Mouse (Mus musculus): ENCODE results near the gene Slc9a3r1.

Slc9a3r1 gene

GRCm38 (mm10) chr11:115163568-115164150, 518 bp downstream of the Slc9a3r1 start:
- DNase-seq (ENCODE audit: low spot score) = no peak

- DNase-seq (ENCODE audit: low spot score) = no peak
Observed at GRCm38 (mm10) chr11:115164341-115164975, 1.3 kb downstream of the Slc9a3r1 start.

GRCm38 (mm10) chr11:115164976-115165374, 1.8 kb downstream of the Slc9a3r1 start:
- no peak for DNase-seq (ENCODE audit: low spot score)

GRCm38 (mm10) chr11:115166776-115167175, 3.6 kb downstream of the Slc9a3r1 start:
- DNase-seq (ENCODE audit: low spot score) = no peak

- DNase-seq (ENCODE audit: low spot score) = no peak
Observed at GRCm38 (mm10) chr11:115167631-115168249, 4.6 kb downstream of the Slc9a3r1 start.

GRCm38 (mm10) chr11:115169430-115169829, 6.3 kb downstream of the Slc9a3r1 start:
- DNase-seq (ENCODE audit: low spot score) = no peak

- DNase-seq (ENCODE audit: low spot score) = no peak
Observed at GRCm38 (mm10) chr11:115171125-115171524, 8.0 kb downstream of the Slc9a3r1 start.

- no peak for DNase-seq (ENCODE audit: low spot score)
Observed at GRCm38 (mm10) chr11:115172825-115173287, 9.7 kb downstream of the Slc9a3r1 start.

- DNase-seq (ENCODE audit: low spot score) = no peak
Observed at GRCm38 (mm10) chr11:115173549-115174339, 10.6 kb downstream of the Slc9a3r1 start.

- no peak for DNase-seq (ENCODE audit: low spot score)
Observed at GRCm38 (mm10) chr11:115176399-115177190, 13.5 kb downstream of the Slc9a3r1 start.

GRCm38 (mm10) chr11:115177559-115178195, 14.5 kb downstream of the Slc9a3r1 start:
- DNase-seq (ENCODE audit: low spot score) = no peak

- DNase-seq (ENCODE audit: low spot score) = no peak
Observed at GRCm38 (mm10) chr11:115178766-115179165, 15.6 kb downstream of the Slc9a3r1 start.

- no peak for DNase-seq (ENCODE audit: low spot score)
Observed at GRCm38 (mm10) chr11:115179191-115179590, 16.1 kb downstream of the Slc9a3r1 start.

- no peak for DNase-seq (ENCODE audit: low spot score)
Observed at GRCm38 (mm10) chr11:115179881-115180280, 16.7 kb downstream of the Slc9a3r1 start.

- DNase-seq (ENCODE audit: low spot score) = peak; percentile 72
Observed at GRCm38 (mm10) chr11:115181913-115182638, 18.9 kb downstream of the Slc9a3r1 start.

GRCm38 (mm10) chr11:115184973-115185372, 21.8 kb downstream of the Slc9a3r1 start:
- DNase-seq (ENCODE audit: low spot score) = no peak

- peak; percentile 98 for DNase-seq (ENCODE audit: low spot score)
Observed at GRCm38 (mm10) chr11:115187224-115187639, 24.1 kb downstream of the Slc9a3r1 start, which contains the start of gene Tmem104. Tmem104 (plus strand) TSS chr11:115187487.

GRCm38 (mm10) chr11:115187693-115188092, 24.6 kb downstream of the Slc9a3r1 start, which contains the start of gene Nat9:
Nat9 (minus strand) TSS chr11:115187859.
- no peak for DNase-seq (ENCODE audit: low spot score)

GRCm38 (mm10) chr11:115188539-115189231, 25.5 kb downstream of the Slc9a3r1 start:
- no peak for DNase-seq (ENCODE audit: low spot score)

- no peak for DNase-seq (ENCODE audit: low spot score)
Observed at GRCm38 (mm10) chr11:115189304-115189703, 26.2 kb downstream of the Slc9a3r1 start.
